Mouse (Mus musculus) cortical plate, adult 2 months (tissue): ENCODE data around the gene Rps24.

Experiments used
- CTCF ChIP-seq: fragments of 200-500 bp; IDR thresholded peaks from 2 replicates; pipeline ENCODE4 v1.5.1; 2011; ENCODE audit warnings: mild to moderate bottlenecking, control low read depth, low read length; ENCODE audit not compliant: insufficient read depth; ENCODE audit errors: extremely low read depth
- POLR2A ChIP-seq: fragments of 200-500 bp; IDR thresholded peaks from 2 replicates; pipeline ENCODE4 v1.6.1; 2011; ENCODE audit warnings: mild to moderate bottlenecking, low read length, control low read depth; ENCODE audit not compliant: insufficient read depth; ENCODE audit errors: extremely low read depth

DNA sequence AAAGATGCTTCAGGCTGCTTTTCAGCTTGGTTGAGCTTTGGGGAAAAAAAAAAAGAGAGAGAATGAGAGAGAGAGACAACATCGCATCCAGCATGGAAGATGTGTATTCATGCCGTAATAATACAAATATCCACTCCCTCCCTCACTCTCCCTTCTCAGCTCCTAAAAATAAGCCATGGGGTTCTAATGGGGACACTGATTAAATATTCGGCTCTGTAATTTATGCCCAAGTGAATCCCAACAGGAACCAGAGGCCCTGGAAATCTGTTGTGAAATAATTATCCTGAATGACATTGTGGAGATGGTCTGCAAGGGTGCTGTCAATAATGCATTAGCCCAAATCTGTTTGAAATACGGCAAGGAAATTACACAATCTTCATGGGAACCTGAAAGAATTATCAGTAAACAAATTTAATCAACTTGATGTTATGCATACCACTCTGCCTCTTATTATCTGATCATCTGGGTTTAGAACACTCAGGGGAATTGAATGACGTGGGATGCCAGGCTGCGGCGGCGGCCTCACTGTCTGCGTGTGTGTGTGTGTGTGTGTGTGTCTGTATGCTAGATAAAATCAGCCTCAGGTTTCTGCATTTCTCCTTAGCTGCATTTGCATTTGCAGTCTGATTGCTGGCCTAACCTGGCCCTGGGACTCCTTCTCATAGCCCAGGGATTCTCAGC is 48.1 kb downstream of the Rps24 start:
- TF ChIP-seq POLR2A (no peak), CTCF (no peak)
